Mouse (Mus musculus): ENCODE measurements around the gene Ifna15.
A peak's percentile ranks its signal among the peaks of the same experiment; 100 is the strongest.

Gene Ifna15

GRCm38 (mm10) chr4:88515250-88515649 lies 42.8 kb downstream of the Ifna15 start:
- no peak for DNase-seq (ENCODE audit: inconsistent age in 2 of 2, low spot score in 1 of 2)

- DNase-seq (ENCODE audit: inconsistent age in 2 of 2, low spot score in 1 of 2): peak; percentile 58 to 86
These were observed 43.6 kb downstream of the Ifna15 start for GRCm38 (mm10) chr4:88514403-88514802.

GRCm38 (mm10) chr4:88513743-88514142 lies 44.3 kb downstream of the Ifna15 start:
- no peak for DNase-seq (ENCODE audit: inconsistent age in 2 of 2, low spot score in 1 of 2)
